Mouse (Mus musculus) forebrain, embryonic 11.5 days (tissue): Measurements from ENCODE around the gene Mtmr14. TPM values are rescaled to one million over a fixed set of nuclear protein-coding genes. Genes with fewer than 3 reads are reported as not detected.

Experiments used
- ATAC-seq: fragments of 200-750 bp; cut with Nextera tagmentation; replicated peaks from 2 replicates; pipeline ENCODE4 v1.8.0; 2017; ENCODE audit warnings: moderate TSS enrichment; ENCODE audit not compliant: low FRiP score
- DNase-seq: peaks from one replicate; pipeline ENCODE4 v3.0.0-alpha.2; 2017; ENCODE audit warnings: low spot score
- H3K27ac ChIP-seq: fragments of 300-500 bp; sonication (generic); 2 replicates; pipeline ENCODE4 v1.5.1; 2014; ENCODE audit warnings: low read depth, low read length
- H3K27me3 ChIP-seq: fragments of 300-500 bp; sonication (generic); 2 replicates; pipeline ENCODE4 v1.6.1; 2014; ENCODE audit warnings: mild to moderate bottlenecking, low read length, mixed read lengths; ENCODE audit not compliant: control insufficient read depth, insufficient read depth
- H3K36me3 ChIP-seq: fragments of 300-500 bp; sonication (generic); 2 replicates; pipeline ENCODE4 v1.6.1; 2014; ENCODE audit warnings: mild to moderate bottlenecking, low read length, moderate library complexity, mixed read lengths; ENCODE audit not compliant: control insufficient read depth, insufficient read depth
- H3K4me1 ChIP-seq: fragments of 300-500 bp; sonication (generic); replicated peaks from 2 replicates; pipeline ENCODE4 v1.6.1; 2014; ENCODE audit warnings: low read length, mixed read lengths; ENCODE audit not compliant: control insufficient read depth, insufficient read depth
- H3K4me2 ChIP-seq: fragments of 300-500 bp; sonication (generic); 2 replicates; pipeline ENCODE4 v1.6.1; 2014; ENCODE audit warnings: low read depth, mild to moderate bottlenecking, low read length, moderate library complexity, mixed read lengths; ENCODE audit not compliant: severe bottlenecking
- H3K4me3 ChIP-seq: fragments of 300-500 bp; sonication (generic); 2 replicates; pipeline ENCODE4 v1.5.1; 2014; ENCODE audit warnings: low read depth, low read length
- H3K9ac ChIP-seq: fragments of 300-500 bp; sonication (generic); 2 replicates; pipeline ENCODE4 v1.6.1; 2014; ENCODE audit warnings: low read length
- H3K9me3 ChIP-seq: fragments of 300-500 bp; sonication (generic); 2 replicates; pipeline ENCODE4 v1.6.1; 2016; ENCODE audit warnings: low read length, mixed read lengths; ENCODE audit not compliant: control insufficient read depth
- WGBS: fragments of 180-500 bp; shearing (Covaris S2); extraction: QIAGEN DNeasy Blood & Tissue Kit; methylation state at CpG from one replicate; pipeline ENCODE4 v1.1.7; 2014; 5-methylcytosine and 5-hydroxymethylcytosine counted together
- polyA plus RNA-seq: library from polyadenylated mRNA; unstranded; fragments of >200 nt; fragmentation: Nextera tagmentation; extraction: Ambion mirVana; gene quantifications from 2 replicates; pipeline ENCODE4 v1.2.1, GENCODE M21; 2014

The Mtmr14 gene
- polyA plus RNA-seq, 1 experiment from 2014 or later, result 50.8 TPM

- no peak overlapping the region for H3K27ac ChIP-seq
- H3K4me2 ChIP-seq, result no peak overlapping the region
- no peaks in the 10 kb centered on the region for H3K27me3 ChIP-seq
- H3K9ac ChIP-seq, result no peak overlapping the region
- H3K9me3 ChIP-seq, result no peaks in the 10 kb centered on the region
- H3K4me1 ChIP-seq, result no peaks in the 10 kb centered on the region; the same call in 1 of the 2 replicates
- no peak overlapping the region for H3K4me3 ChIP-seq
- ATAC-seq (no peak), DNase-seq (no peak)
- WGBS, result 80% methylated on average over 1 of the region's 1 CpGs
- no peaks in the 10 kb centered on the region; the same call in 1 of the 2 replicates for H3K36me3 ChIP-seq
These were observed 91.8 kb downstream of the Mtmr14 start for GRCm38 (mm10) chr6:113329396-113329795.

DNA sequence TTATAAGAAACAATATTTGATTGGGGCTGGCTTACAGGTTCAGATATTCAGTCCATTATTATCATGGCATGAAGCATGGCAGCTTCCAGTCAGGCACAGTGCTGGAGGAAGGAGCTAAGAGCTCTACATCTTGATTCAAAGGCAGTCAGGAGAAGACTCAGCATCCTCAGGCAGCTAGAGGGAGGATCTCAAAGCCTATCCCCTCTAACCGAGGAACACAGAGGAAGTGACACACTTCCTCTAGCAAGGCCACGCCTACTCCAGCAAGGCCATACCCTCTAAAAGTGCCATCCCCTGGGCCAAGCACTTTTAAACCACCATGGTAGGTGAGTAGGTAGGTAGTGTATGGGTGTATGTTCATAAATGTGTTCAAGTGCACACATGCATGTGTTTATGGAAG lies 92.9 kb downstream of the Mtmr14 start:
- Histone ChIP-seq H3K36me3 (no peaks in the 10 kb centered on the region; the same call in 1 of the 2 replicates), H3K27me3 (no peaks in the 10 kb centered on the region), H3K9me3 (no peaks in the 10 kb centered on the region), H3K4me2 (no peak overlapping the region), H3K4me1 (no peaks in the 10 kb centered on the region; the same call in 1 of the 2 replicates), H3K9ac (no peak overlapping the region), H3K27ac (no peak overlapping the region), H3K4me3 (no peak overlapping the region)
- ATAC-seq (no peak), DNase-seq (no peak)
- 65% methylated on average over 2 of the region's 2 CpGs for WGBS

Other genes starting within 250 kb of the Mtmr14 start
- gene Thumpd3, start 191.6 kb upstream of the Mtmr14 start, polyA plus RNA-seq, result 54.8 and 58.6 TPM in 2 replicates
- 88.6 and 92.3 TPM in 2 replicates for gene Setd5, start 160.5 kb upstream of the Mtmr14 start, polyA plus RNA-seq
- gene Lhfpl4, start 42.5 kb upstream of the Mtmr14 start, polyA plus RNA-seq, result 6.6 and 6.8 TPM in 2 replicates
- 0.13 and 0.52 TPM in 2 replicates for gene Cpne9, start 44.5 kb downstream of the Mtmr14 start, polyA plus RNA-seq
- gene Brpf1, start 69.3 kb downstream of the Mtmr14 start, polyA plus RNA-seq, result 31.9 and 35.4 TPM in 2 replicates
- 14.2 and 14.5 TPM in 2 replicates for gene Ogg1, start 89.1 kb downstream of the Mtmr14 start, polyA plus RNA-seq
- gene Camk1, start 106.1 kb downstream of the Mtmr14 start, polyA plus RNA-seq, result 47.8 and 52.5 TPM in 2 replicates
- 72.5 and 76.3 TPM in 2 replicates for gene Tada3, start 140.0 kb downstream of the Mtmr14 start, polyA plus RNA-seq
- gene Arpc4, start 140.3 kb downstream of the Mtmr14 start, polyA plus RNA-seq, result 180 and 182 TPM in 2 replicates
- 5.1 and 6.0 TPM in 2 replicates for gene Ttll3, start 151.4 kb downstream of the Mtmr14 start, polyA plus RNA-seq
- 26.7 and 28.5 TPM in 2 replicates for gene Rpusd3, start 181.5 kb downstream of the Mtmr14 start, polyA plus RNA-seq
- gene Cidec, start 197.9 kb downstream of the Mtmr14 start, polyA plus RNA-seq, result not detected in 2 replicates
- gene Jagn1, start 204.7 kb downstream of the Mtmr14 start, polyA plus RNA-seq, result 66.1 and 75.0 TPM in 2 replicates
- 1.0 and 1.2 TPM in 2 replicates for gene Il17re, start 220.6 kb downstream of the Mtmr14 start, polyA plus RNA-seq
- 3.4 and 4.2 TPM in 2 replicates for gene Il17rc, start 233.6 kb downstream of the Mtmr14 start, polyA plus RNA-seq
- gene Creld1, start 245.5 kb downstream of the Mtmr14 start, polyA plus RNA-seq, result 36.3 and 41.6 TPM in 2 replicates